Mouse (Mus musculus): ENCODE measurements around the gene Dlg5.

The Dlg5 gene

DNA sequence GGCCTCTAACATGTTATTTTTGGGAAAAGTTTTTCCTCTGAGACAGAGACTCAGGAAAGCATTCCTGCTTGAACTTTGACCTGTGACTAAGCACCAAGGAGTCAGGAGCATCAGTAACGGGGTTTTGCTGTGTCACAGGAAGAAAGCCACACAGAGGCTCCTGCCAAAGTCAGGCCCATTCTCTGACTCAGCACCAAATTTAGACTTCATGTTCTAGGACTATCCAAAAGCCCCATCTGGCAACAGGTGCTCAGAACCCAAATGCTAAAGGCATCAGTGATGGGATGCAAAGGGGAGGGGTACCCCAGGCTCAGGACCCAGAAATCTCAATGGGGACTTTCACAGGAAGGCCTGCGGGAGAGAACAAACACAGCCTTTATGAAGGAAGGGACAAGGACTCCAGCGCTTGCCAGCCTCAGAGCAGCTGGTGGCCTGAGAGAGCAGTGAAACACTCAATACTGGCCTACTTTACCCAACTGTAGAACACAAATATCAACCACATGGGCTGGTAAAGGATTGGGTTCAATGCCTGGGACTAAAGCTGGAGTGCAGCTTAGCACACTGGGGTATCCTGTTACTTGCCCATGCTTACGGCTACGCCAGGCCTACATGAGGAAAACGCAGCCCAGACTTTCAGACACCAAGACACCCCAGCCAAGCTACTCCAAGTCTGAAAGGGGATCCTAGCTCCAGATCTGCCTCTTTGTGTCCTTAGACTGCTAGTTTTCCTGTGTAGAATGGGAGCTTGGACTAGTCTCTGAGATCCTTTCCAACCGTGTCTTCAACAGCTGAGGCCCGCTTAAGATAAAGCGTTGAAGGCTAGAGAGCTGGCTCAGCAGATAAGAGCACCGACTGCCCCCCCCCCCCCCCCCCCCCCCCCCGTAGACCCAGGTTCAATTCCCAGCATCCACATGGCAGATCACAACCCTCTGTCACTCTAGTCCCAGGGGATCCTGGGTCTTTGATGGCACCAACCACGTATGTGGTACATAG lies 12.8 kb downstream of the Dlg5 start:
- no peak for DNase-seq (ENCODE audit: low spot score)

DNA sequence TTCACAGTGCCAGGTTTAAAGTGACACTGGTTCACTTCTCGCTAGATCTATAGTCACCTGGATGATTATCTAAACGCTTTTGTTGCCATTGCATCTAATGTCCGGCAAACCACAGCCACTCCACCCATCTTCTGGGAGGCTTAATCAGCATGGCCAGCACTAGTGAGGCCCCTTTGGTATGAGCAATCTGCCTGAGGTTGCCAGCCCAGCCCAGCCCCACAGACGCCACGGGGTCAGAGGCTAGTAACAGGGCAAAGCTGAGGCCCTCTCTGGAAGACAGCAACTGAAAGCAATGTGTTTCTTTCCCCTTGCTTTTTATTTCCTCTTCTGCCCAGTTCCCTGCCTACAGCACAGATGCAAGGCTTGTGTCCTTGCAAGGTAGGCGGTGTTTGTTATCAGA lies 17.2 kb downstream of the Dlg5 start:
- DNase-seq (ENCODE audit: low spot score): no peak

DNA sequence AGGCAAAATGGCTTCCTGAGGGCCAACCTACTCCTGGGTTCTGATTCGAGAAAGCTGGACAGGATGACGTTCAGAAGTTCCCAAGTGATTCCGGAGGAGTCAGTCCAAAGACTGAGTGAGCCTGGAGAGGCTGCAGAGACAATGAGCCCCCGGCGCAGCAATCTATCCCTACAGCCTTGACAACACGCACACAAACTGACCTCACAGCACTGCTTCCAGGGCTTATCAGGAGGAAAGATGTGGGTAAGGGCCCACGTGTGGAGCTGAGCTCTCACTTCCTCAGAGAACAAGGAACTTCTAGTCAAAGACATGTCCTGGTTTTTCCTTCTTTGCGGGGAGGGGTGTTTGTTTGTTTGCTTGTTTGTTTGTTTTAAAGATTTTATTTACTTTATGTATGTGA lies 18.7 kb downstream of the Dlg5 start:
- no peak for DNase-seq (ENCODE audit: low spot score)

DNA sequence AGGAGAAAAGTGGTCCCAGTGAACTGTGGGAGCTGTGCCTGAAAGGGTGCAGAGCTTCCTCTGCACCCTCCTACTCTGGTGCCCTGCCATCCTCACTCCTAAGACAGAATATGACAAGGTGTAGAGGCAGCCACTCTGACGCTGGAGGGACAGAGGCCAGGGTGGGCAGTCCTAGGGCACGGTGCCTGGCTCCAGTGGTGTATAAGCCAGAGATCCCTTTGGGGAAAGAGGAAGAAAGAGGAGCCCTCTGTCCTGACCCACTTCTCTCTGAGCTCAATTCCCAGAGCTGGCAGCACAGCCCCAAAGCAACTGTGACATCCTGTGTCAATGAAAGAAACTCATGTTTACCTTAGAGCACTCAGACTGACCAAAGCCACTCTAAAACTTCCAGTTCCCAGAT lies 19.4 kb downstream of the Dlg5 start:
- no peak for DNase-seq (ENCODE audit: low spot score)

DNA sequence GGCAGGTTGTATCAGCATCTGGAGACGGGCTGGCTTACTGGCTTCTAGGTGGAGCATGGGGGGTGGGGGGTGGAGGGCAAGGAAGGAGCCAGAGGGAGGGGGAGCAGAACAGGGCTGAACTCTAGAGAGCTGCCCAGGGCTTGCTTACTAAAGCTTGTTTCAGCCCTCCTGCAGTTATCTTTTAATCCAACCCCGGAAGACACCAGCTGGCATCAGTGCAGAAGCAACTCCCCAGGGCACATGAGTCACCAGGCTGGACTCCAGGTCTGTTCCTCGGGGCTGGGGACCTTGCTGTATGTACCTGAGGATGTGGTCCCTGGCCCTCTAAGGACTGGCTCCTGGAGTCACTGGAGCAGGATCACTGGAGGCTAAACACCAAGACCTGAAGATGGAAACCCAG lies 23.0 kb downstream of the Dlg5 start:
- DNase-seq (ENCODE audit: low spot score): no peak

DNA sequence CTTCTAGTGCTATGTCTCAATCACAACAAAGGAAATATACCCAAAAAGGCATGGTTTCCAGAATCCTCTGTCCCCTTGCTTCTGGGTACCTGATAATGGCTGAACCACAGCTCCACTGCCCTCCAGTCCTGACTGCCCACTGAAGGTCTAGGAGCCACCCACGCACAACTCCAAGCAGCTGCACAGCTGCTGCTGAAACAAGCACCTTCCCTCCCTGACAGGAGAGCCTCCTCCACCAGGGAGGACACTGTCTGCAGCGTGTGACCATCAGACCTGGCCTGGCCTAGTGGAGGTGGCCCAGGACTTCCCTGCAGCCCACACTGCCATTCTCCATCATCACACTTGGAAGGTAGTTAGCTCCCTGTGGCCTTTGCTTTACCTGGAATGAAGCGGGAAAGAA lies 23.4 kb downstream of the Dlg5 start:
- DNase-seq (ENCODE audit: low spot score): no peak

DNA sequence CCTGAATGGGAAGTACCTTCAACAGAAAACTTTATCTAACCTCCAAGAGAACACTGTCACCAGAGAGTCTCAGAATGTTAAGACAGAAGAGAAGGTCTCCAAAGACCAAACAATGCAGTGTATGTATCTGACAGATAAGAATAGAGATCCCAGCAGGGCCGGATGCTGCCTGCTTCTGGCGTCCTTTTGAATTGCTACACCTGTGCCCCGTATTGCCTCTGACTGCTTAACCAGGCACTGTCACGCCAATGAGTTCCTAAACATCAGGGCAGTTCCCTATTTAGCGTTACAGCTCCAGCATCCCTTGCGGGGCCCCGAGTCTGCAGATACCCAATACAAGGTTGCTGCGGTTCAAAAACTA lies 28.4 kb downstream of the Dlg5 start:
- no peak for DNase-seq (ENCODE audit: low spot score)

DNA sequence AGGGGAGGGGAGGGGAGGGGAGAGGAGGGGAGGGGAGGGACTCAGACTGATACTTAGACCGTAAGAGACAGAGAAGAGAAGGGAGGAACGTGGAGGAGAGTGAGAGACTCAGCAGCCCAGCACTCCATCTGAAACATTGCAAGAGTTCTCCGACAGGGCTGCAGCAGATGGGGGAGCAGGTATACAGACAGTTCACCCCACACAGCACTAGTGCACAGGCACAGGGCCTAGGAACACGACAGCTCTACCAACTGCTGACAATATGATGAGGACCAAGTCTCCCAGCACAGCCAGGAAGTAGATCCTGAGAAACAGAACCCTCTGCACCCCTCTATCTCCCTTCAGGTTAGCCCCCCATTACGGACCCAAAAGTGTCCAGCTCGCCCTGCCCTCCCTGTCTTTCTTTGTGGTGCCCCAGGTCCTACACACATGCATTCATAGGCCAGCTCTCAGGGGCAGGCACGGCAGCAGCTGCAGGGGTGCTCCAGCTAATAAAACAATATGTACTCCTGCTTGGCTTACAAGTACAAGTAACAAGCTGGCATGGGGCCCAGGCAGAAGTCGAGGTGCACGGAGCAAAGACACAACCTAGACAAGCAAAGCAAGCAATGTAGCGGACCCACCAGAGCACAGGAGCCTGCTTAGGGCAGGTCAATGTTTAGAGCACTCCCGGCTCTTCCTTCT lies 28.9 kb downstream of the Dlg5 start:
- DNase-seq (ENCODE audit: low spot score): no peak

DNA sequence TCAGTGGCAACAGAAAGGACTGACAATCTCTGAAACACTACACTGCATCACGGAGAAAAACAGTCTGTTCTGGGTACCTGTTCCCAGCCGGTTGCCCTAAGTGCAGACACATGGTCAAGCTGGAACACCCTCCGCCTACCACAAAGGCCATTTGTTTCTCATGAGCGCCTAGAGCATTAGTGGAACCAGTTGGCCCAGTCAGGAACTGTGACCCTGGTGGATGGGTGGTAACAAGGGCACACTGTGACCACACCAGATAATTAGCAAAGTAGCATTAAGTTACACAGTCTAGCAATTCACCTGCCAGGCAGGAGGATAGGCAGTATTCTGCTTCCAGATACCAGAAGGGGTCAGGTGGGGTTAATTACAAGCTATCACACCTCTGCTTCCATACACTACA lies 29.7 kb downstream of the Dlg5 start:
- no peak for DNase-seq (ENCODE audit: low spot score)

DNA sequence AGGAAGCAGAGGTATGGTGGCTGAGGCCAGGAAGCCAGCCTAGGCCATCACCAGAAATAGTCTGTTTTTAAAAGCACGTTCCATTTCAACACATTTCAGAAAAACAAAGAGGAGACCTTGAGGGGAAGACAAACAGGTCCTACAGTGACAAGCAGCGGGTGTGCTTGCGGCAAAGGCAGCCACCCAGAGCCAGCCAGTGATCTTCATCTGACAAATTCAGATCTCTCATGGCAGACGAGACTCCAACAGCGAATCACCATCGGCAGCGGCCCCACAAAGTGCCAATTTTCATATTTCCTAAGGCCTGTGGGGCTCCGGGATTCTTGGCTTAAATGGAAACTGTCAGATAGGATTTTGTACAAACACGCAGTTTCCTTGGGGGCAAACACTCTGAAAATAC lies 31.3 kb downstream of the Dlg5 start:
- no peak for DNase-seq (ENCODE audit: low spot score)

DNA sequence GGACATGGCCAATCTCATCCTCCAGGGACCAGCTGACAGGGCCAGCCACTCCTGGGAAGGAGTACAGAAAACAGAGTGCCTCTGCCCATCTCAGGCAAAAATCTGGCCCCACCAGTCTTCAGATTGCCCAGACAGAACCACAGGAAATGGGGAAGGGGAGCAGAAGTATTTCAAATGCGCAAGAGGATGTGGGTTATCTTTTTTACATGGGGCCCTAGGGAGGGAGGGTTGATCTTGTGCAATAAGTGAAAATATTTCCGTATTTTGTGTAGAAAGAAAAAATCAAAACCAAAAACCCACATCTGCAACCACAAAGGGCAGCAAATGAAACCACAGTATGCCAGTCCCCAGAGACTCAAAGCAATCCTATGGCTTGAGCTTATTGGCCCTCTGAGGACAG lies 32.4 kb downstream of the Dlg5 start:
- no peak for DNase-seq (ENCODE audit: low spot score)

DNA sequence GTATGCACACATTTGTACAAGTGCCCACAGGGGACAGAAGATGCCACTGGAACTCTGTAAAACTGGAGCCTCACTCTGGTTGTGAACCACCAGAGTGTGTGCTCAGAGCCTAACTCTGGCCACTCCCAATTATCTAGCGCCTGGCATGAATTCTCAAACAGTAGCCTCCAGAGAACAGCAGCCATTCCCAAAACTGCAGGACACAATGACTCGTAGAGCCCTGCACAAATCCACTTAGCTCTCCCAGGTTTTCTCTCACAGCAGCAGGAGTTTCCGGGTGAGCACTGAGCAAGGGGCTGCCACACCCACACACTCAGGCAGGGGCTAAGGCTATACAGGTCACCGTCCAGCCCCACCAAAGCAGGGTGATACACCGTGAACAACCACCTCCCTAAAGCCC lies 32.9 kb downstream of the Dlg5 start:
- DNase-seq (ENCODE audit: low spot score): no peak

DNA sequence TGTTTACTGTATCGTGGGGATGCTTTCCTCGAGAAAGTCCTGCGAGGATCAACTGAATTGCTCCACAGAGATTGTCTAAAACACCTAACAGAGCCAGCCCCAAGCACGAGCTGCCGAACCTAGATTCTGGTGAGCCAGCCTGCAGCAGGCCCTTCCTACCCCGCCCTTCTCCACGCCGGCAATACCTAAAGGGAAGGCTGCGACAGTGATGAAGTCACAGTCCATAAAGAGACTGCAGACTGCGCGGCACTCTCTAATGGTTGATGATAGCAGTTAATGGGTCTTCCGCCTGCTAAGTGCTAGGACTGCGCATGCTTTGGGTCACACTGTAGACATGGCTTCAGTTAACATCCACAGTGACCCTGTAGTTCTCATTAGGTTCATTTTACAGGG lies 38.4 kb downstream of the Dlg5 start:
- DNase-seq (ENCODE audit: low spot score): no peak

DNA sequence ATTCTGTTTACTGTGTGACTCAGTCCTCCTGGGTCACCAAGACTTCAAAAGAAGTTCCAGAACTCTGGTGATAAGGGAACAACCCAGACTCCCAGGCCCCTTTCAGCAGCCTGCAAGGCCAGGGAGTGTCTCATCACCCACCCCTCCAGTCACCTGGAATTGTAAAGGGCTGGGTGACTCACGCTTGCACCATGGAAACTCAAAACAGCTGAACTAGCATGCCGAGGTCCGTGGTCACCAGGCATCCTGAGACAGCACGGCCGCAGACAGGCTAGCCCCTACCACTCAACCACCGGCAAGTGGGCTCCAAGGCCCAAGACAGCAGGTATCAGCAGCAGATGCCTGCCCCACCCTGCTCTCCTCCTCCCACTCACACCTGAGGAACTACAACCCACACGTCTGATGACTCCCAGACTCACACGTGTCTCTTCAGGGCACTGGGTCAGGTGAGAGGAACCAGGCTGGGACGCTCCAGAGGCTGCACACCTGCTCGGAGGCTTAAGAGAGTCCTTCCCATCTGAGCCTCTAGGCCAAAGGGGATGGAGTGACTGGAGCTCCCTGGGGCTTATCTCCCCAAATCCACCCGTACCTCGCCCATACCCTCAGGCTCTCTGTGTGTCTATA lies 38.9 kb downstream of the Dlg5 start:
- DNase-seq (ENCODE audit: low spot score): no peak

DNA sequence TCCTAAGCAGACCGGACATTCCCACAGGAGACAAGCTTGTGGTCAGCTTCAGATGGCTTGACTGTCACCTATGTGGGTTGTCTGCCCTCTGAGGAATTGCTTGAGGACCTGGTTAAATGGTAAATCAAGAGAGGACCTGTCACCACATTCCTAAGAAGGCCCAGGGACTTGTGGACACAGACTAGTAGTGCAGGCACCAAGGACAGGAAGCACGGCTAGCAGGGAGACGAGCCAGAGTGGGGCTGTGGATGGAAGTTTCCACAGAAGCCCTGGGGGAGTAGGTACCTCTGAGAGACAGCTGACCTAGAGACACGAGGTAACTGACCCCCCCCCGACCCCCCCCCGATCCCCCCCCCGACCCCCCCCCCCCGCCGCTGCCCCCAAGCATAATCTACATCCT lies 39.4 kb downstream of the Dlg5 start:
- DNase-seq (ENCODE audit: low spot score): no peak

DNA sequence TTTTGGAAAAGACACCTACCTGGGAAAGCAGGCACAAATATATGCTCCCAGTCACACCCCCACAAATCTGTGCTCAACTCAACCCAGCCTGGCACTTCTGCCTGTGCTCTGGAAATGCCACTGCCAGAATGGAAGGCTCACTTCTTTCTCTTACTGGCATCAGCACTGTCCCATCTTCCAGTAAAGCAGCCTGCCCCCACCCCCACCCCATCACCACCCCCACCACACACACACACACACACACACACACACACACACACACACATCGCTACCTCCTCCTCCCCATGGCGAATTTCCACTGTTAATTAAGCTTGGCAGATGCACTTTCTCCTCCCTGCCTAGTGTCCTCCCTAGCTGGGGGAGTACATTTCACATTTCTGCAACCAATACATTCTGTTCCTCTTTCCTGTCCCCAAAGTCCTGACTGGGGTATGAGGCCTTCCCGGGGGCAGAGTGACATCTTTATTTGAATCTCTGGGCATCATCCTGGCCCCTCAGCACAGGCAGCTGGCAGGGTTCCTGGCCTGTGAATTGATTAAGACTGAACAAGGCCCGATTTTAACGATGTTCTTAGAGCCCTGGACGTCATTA lies 40.3 kb downstream of the Dlg5 start:
- no peak for DNase-seq (ENCODE audit: low spot score)

DNA sequence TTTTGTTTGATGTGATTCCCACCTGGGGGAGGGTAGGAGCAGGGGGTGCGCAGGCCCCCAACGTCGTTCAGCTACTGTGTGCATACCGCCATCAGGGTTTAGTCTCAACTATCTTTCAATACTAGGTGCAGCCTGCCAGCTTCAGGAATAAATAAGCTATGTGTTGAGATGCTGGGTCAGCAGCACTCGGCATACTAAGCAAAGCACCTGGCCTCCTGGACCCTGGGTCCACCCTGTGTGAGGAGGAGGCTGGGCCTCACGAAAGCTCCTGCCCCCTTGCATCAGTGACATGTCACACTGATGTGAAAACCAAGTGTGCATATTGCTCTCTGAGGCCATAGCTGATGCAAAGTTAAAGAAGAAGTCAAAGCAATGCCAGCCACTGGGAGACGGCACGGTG lies 42.5 kb downstream of the Dlg5 start:
- DNase-seq (ENCODE audit: low spot score): no peak

DNA sequence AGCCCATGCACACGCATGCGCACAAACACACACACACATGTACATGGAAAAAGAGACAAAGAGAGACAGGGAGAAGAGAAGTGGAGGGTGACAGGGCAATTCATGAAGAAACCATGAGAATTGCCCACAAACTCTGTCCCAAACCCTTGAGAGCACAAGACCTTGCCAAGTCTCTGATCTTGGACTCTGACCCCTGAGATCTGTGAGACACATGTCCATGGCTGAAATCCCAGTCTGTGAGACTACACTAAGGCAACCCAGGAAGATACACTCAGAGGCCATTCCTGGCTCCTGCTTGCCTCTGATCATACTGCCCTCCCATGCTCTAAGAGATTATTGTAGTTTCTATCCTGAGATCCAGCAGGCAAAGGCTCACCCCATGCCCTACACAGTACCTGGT lies 44.9 kb downstream of the Dlg5 start:
- no peak for DNase-seq (ENCODE audit: low spot score)

DNA sequence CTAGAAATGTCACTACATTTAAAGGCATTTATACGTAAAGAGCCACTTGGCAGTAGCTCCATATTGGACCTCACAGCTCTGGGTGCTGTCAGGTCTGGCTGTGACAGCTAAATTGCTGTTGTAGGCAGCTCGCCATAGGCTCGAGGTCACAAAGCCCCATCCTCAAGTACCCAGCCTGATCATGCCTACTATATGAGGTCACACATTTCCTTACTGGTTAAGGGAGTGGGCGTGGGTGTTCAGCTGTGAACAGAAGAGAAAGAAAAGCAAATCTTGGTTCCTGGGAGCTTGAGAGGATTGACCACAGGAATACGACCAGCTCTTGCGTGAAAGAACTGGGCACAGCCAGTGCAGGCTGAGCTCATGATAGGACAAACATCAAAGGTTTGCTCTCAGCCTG lies 46.0 kb downstream of the Dlg5 start:
- no peak for DNase-seq (ENCODE audit: low spot score)

DNA sequence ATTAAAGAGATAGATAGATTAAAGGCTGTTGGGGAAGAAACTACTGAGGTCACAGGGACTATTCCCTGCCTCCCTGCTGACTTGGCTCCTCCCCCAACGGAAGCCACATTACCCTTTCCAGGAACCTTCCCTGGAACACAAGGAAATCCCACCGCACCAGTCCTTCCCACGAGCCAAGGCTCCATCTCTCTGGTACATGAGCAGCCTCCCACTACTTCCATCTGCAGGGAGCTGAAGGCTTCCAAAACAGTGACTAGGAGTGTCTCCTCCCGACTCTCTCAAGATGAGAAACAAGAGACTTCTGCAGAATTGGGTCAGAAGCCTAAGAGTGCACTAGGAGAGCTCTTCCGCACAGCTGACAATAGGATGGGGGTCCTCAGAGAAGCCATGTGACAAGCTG lies 47.9 kb downstream of the Dlg5 start:
- DNase-seq (ENCODE audit: low spot score): no peak

DNA sequence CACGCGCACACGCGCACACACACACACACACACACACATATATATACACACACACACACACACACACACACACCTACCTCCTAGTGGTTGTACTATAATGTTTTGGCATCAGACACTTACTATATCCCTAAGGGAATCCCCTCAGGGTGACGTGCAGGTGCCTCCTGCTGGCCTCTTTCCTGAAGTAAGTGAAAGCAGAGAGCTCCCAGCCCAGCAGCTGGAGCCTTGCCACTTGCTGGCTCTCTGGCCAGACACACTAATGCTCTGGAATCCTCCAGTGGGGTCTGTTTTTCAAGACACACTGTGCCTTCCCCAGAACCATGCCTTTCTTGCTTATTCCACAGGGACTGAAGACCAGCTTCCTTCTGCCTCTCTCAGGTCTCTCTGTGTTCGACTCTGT lies 48.8 kb downstream of the Dlg5 start:
- no peak for DNase-seq (ENCODE audit: low spot score)

DNA sequence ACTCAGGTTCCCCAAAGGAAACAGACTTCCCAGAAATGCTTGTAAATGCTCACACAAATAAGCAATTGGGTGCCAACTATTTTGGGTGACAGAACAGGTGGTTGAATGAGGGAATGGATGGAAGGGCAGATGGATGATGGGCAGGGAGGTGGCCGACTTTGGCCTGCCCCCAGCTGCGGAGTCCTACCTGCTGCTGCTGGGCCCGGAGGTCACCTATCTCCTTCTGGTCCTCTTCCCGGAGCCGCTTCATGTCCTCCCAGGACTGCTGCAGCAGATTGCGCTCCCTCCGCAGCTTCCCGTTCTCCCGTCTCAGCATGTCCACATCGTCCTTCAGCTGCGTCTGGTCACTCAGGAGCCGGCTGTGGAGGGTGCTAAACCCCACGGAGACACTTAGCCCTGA lies 55.6 kb downstream of the Dlg5 start:
- no peak for DNase-seq (ENCODE audit: low spot score)

DNA sequence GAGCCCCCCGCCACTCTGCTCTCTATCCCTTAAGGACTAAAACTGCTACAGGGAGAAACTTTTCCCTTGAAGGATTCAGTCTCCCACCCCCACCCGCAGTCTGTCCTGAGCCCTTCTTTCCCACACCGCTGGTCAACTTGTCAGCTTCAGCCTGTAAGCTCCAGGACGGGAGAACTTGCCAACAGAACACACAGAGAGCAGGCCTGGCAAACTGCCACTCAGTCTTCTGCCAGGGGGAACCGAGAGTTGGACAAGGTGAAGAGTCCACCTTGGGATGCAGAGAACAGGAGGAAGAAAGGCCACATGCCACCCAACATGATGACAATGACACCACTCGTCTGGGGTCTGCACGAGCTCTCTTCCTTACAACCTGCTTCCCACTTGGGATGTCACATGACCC lies 56.1 kb downstream of the Dlg5 start:
- no peak for DNase-seq (ENCODE audit: low spot score)
